Mouse (Mus musculus) adrenal gland, adult 18-20 months (tissue): ENCODE measurements at regions not wholly inside any gene's neighbourhood (a gene's known extent, or its start where the extent isn't known, plus 50 kb on each side); places are given as distances from the start of the nearest gene placed in this dataset.
A peak's percentile ranks its signal among the peaks of the same experiment; 100 is the strongest.

Experiments
- DNase-seq, 2 experiments: peaks; one replicate each; pipeline ENCODE4 v3.0.0; 2021 to 2022; ENCODE audit warnings: low spot score in 2 of 2

GRCm38 (mm10) chr1:52305679-52306632, 72.9 kb upstream of the Gls start:
- no peak for DNase-seq

- peak; percentile 66 to 67 for DNase-seq
Observed at GRCm38 (mm10) chr1:52302557-52302956, 69.5 kb upstream of the Gls start.

- peak in 1 of 2 experiments; percentile 21 for DNase-seq
Observed at GRCm38 (mm10) chr1:52301266-52301665, 68.2 kb upstream of the Gls start.

- no peak for DNase-seq
Observed at GRCm38 (mm10) chr1:52299559-52299958, 66.5 kb upstream of the Gls start.

- no peak for DNase-seq
Observed at GRCm38 (mm10) chr1:52298336-52298735, 65.3 kb upstream of the Gls start.

- DNase-seq = no peak
Observed at GRCm38 (mm10) chr1:52296178-52296577, 63.1 kb upstream of the Gls start.

- no peak for DNase-seq
Observed at GRCm38 (mm10) chr1:52294521-52294920, 61.5 kb upstream of the Gls start.

GRCm38 (mm10) chr1:52293393-52294099, 60.5 kb upstream of the Gls start:
- DNase-seq = no peak
